Mouse (Mus musculus) CH12.LX (cell line): Measurements from ENCODE around the gene Mettl18.

Experiments
- BHLHE40 ChIP-seq: IDR thresholded peaks from 2 replicates; pipeline ENCODE4 v1.6.1; 2011; ENCODE audit warnings: mild to moderate bottlenecking, low read depth, low read length, improper control_type of control experiment
- CHD2 ChIP-seq: IDR thresholded peaks from 2 replicates; pipeline ENCODE4 v1.6.1; 2011; ENCODE audit warnings: low read length, improper control_type of control experiment
- CTCF ChIP-seq, 2 experiments: IDR thresholded peaks in 1 of 2; conservative IDR thresholded peaks in 1 of 2; 2 replicates each; pipeline ENCODE4 v1.5.1; 2011 to 2012; ENCODE audit warnings: low read depth in 2 of 2, low read length in 2 of 2, improper control_type of control experiment in 1 of 2, inconsistent platforms in 1 of 2, mild to moderate bottlenecking in 1 of 2, moderate library complexity in 1 of 2
- E2F4 ChIP-seq: IDR thresholded peaks from 2 replicates; pipeline ENCODE4 v1.6.1; 2011; ENCODE audit warnings: low read depth, low read length, improper control_type of control experiment; ENCODE audit not compliant: insufficient replicate concordance
- EP300 ChIP-seq: IDR thresholded peaks from 2 replicates; pipeline ENCODE4 v1.6.1; 2011; ENCODE audit warnings: low read length, improper control_type of control experiment
- ETS1 ChIP-seq: conservative IDR thresholded peaks from 2 replicates; pipeline ENCODE4 v1.6.1; 2012; ENCODE audit warnings: low read depth, mild to moderate bottlenecking, inconsistent platforms, low read length, improper control_type of control experiment, moderate library complexity
- IRF4 ChIP-seq: IDR thresholded peaks from 2 replicates; pipeline ENCODE4 v1.6.1; 2014; ENCODE audit warnings: low read depth, mild to moderate bottlenecking, inconsistent platforms, low read length, improper control_type of control experiment
- POLR2A ChIP-seq: IDR thresholded peaks from 2 replicates; pipeline ENCODE4 v1.6.1; 2011; ENCODE audit warnings: low read depth, mild to moderate bottlenecking, improper control_type of control experiment, low read length
- SMC3 ChIP-seq: IDR thresholded peaks from 2 replicates; pipeline ENCODE4 v1.6.1; 2011; ENCODE audit warnings: low read depth, low read length, improper control_type of control experiment
- UBTF ChIP-seq: IDR thresholded peaks from 2 replicates; pipeline ENCODE4 v1.6.1; 2012; ENCODE audit warnings: low read depth, mild to moderate bottlenecking, inconsistent platforms, low read length, improper control_type of control experiment, moderate library complexity
- ZMIZ1 ChIP-seq: IDR thresholded peaks from 2 replicates; pipeline ENCODE4 v1.6.1; 2012; ENCODE audit warnings: low read depth, mild to moderate bottlenecking, inconsistent platforms, low read length, improper control_type of control experiment

DNA sequence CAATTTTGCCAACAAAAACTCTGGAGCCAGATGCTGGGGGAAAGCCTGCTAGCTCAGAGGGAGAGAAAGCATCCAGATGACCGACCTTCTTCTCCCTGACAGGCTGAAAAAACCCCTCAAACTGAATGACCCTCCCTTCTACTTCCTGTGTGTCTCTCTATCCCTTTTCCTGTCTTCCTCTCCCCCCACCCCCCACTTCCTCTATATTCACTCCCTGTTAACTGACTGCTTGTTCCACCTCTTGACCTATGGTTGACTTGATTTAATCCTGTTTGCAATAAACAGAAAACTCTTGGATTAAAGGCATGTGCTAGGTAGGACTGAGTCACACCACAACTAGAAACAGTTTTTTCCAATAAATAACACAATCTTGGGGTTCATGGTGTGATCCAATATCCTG lies 19.9 kb downstream of the Mettl18 start:
- no peak for TF ChIP-seq E2F4
- TF ChIP-seq CTCF (conservative IDR thresholded peaks at IDR 0.05 in 1 of 2, IDR thresholded peaks at IDR 0.05 in 1 of 2; ENCODE audit: low read depth in 2 of 2, low read length in 2 of 2) = no peak
- no peak for TF ChIP-seq BHLHE40
- no peak for TF ChIP-seq ETS1
- no peak for TF ChIP-seq POLR2A
- no peak for TF ChIP-seq EP300
- TF ChIP-seq UBTF = no peak
- no peak for TF ChIP-seq SMC3
- TF ChIP-seq ZMIZ1 = no peak
- TF ChIP-seq IRF4 = no peak
- TF ChIP-seq CHD2 = no peak
